Mouse (Mus musculus) testis, adult 2 months (tissue): Measurements from ENCODE around the gene Pi4ka.

Experiments
- CTCF ChIP-seq: fragments of 200-500 bp; IDR thresholded peaks from 2 replicates; pipeline ENCODE4 v1.5.1; 2012; ENCODE audit warnings: low read depth, mild to moderate bottlenecking, inconsistent platforms, low read length, moderate library complexity; ENCODE audit not compliant: control insufficient read depth, insufficient read depth, insufficient replicate concordance
- POLR2A ChIP-seq: fragments of 200-500 bp; IDR thresholded peaks from 2 replicates; pipeline ENCODE4 v1.6.1; 2012; ENCODE audit warnings: low read depth, mild to moderate bottlenecking, inconsistent platforms, low read length, moderate library complexity; ENCODE audit not compliant: control insufficient read depth

DNA sequence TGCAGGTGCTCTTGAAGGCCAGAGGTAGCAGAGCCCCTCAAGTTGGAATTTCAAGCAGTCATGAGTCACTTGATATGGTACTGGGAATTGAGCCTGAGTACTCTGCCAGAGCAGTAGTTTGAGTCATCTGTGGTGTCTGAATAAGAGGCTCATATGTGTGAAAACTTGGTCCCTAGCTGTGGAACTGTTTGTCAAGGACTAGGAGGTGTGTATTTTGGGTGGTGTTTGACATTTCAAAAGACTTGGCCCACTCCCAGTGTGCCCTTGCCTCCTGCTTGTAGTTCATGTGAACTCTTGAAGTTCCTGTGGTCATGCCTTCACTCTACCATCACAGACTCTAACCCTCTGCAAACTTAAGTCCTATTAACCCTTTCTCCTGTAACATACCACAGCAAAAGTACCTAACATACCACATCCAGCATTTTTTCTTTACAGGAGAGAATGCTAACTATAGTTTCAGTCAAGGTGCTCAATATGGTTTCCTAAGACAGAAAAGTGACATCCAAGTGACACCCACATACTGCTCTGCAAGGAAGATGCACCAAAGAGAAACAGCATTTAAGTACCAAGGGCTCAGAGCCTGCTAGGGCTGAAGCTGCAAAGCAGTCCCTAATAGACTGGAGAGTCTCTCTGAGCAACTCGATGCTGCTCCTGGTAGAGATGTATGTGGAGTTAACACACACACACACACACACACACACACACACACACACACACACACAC lies 76.1 kb downstream of the Pi4ka start:
- TF ChIP-seq POLR2A (no peak), CTCF (no peak)
